Mouse (Mus musculus) forebrain, embryonic 10.5 days (tissue): Measurements from ENCODE around the gene Cdkn1c. TPM values are rescaled to one million over a fixed set of nuclear protein-coding genes. Genes with fewer than 3 reads are reported as not detected.
A peak's percentile ranks its signal among the peaks of the same experiment; 100 is the strongest.

Source experiments
- DNase-seq: peaks from one replicate; pipeline ENCODE4 v3.0.0-alpha.2; 2017; ENCODE audit warnings: low spot score; ENCODE audit errors: extremely low spot score
- H3K27ac ChIP-seq: fragments of 300-500 bp; sonication (generic); 2 replicates; pipeline ENCODE4 v1.5.1; 2016; ENCODE audit warnings: mild to moderate bottlenecking
- H3K27me3 ChIP-seq: fragments of 300-500 bp; sonication (generic); 2 replicates; pipeline ENCODE4 v1.6.1; 2016; ENCODE audit warnings: mild to moderate bottlenecking; ENCODE audit not compliant: poor library complexity, severe bottlenecking
- H3K36me3 ChIP-seq: fragments of 300-500 bp; sonication (generic); replicated peaks from 2 replicates; pipeline ENCODE4 v1.6.1; 2016; ENCODE audit warnings: mild to moderate bottlenecking, moderate library complexity
- H3K4me1 ChIP-seq: fragments of 300-500 bp; sonication (generic); 2 replicates; pipeline ENCODE4 v1.6.1; 2016
- H3K4me3 ChIP-seq: fragments of 300-500 bp; sonication (generic); 2 replicates; pipeline ENCODE4 v1.5.1; 2016; ENCODE audit warnings: mild to moderate bottlenecking, moderate library complexity
- H3K9me3 ChIP-seq: fragments of 300-500 bp; sonication (generic); 2 replicates; pipeline ENCODE4 v1.6.1; 2016; ENCODE audit warnings: mild to moderate bottlenecking, moderate library complexity
- WGBS: fragments of 180-500 bp; shearing (Covaris S2); methylation state at CpG from one replicate; pipeline ENCODE4 v1.1.7; 2016; 5-methylcytosine and 5-hydroxymethylcytosine counted together
- polyA plus RNA-seq: library from polyadenylated mRNA; unstranded; fragments of >200 nt; fragmentation: Nextera tagmentation; extraction: Ambion mirVana; gene quantifications from 2 replicates; pipeline ENCODE4 v1.2.1, GENCODE M21; 2016

The Cdkn1c gene
- polyA plus RNA-seq, 1 experiment from 2014 or later: 194 TPM

GRCm38 (mm10) chr7:143493616-143494126 is 32.8 kb upstream of the Cdkn1c start:
- H3K27me3 ChIP-seq: peaks cover 60% of the 10 kb centered on the region
- no peaks in the 10 kb centered on the region for H3K9me3 ChIP-seq
- peaks cover 6% of the 10 kb centered on the region for H3K4me1 ChIP-seq
- WGBS: 89% methylated on average over 6 of the region's 6 CpGs
- no peak overlapping the region for H3K27ac ChIP-seq
- H3K36me3 ChIP-seq: no peaks in the 10 kb centered on the region
- no peak overlapping the region for H3K4me3 ChIP-seq
- no peak for DNase-seq

- 81% methylated on average over 6 of the region's 6 CpGs for WGBS
- peaks cover 45% of the 10 kb centered on the region for H3K27me3 ChIP-seq
- no peaks in the 10 kb centered on the region for H3K9me3 ChIP-seq
- no peaks in the 10 kb centered on the region for H3K36me3 ChIP-seq
- no peak overlapping the region for H3K4me3 ChIP-seq
- H3K4me1 ChIP-seq: peaks cover 6% of the 10 kb centered on the region
- no peak overlapping the region for H3K27ac ChIP-seq
- no peak for DNase-seq
Observed at GRCm38 (mm10) chr7:143489735-143490134, 28.9 kb upstream of the Cdkn1c start.

- H3K9me3 ChIP-seq: no peaks in the 10 kb centered on the region
- H3K27me3 ChIP-seq: peaks cover 49% of the 10 kb centered on the region
- peaks cover 10% of the 10 kb centered on the region for H3K4me1 ChIP-seq
- peak overlapping the region; percentile 48; the same call in 1 of the 2 replicates for H3K27ac ChIP-seq
- H3K4me3 ChIP-seq: no peak overlapping the region
- WGBS: 15% methylated on average over 6 of the region's 6 CpGs
- no peak for DNase-seq
- no peaks in the 10 kb centered on the region for H3K36me3 ChIP-seq
Observed at GRCm38 (mm10) chr7:143482541-143482940, 21.7 kb upstream of the Cdkn1c start.

DNA sequence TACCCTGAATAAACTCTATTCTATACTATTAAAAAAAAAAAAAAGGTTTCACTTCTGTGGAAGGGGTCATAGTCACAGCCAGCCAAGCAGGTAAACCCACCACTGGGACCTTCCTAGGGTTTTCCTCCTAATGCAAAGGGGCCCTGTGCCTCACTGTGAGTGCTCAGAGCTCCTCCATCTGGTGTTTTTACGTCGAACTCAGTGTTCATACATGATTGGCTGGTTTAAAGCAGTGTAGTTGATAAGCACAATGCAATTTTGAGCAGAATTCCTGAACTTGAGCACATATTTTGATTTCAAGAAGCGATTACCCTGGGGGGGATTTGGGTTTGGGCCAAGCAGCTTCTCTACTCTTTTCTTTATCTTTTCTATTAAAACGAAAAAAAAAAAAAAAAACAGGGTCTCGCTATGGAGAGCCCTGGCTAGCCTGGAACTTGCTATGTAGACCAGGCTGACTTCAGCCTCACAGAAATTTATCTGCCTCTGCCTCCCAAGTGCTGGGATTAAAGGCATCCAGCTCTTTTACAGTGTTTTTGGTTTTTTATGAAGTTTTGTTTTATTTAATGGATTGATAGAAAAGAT is 21.0 kb upstream of the Cdkn1c start:
- H3K27ac ChIP-seq: no peak overlapping the region
- WGBS: 51% methylated on average over 5 of the region's 5 CpGs
- peaks cover 10% of the 10 kb centered on the region for H3K4me1 ChIP-seq

GRCm38 (mm10) chr7:143480498-143480897 is 19.6 kb upstream of the Cdkn1c start:
- Histone ChIP-seq H3K4me1 (peaks cover 10% of the 10 kb centered on the region), H3K9me3 (no peaks in the 10 kb centered on the region), H3K4me3 (no peak overlapping the region), H3K27me3 (peaks cover 60% of the 10 kb centered on the region), H3K27ac (no peak overlapping the region), H3K36me3 (no peaks in the 10 kb centered on the region)
- DNase-seq: peak; percentile 43
- 33% methylated on average over 13 of the region's 13 CpGs for WGBS

More for the DNA sequence above, 21.0 kb upstream of the Cdkn1c start:
- Histone ChIP-seq H3K36me3 (no peaks in the 10 kb centered on the region), H3K27me3 (peaks cover 55% of the 10 kb centered on the region), H3K4me3 (no peak overlapping the region), H3K9me3 (no peaks in the 10 kb centered on the region)
- DNase-seq: no peak

- no peak for DNase-seq
- 84% methylated on average over 5 of the region's 5 CpGs for WGBS
- Histone ChIP-seq H3K36me3 (no peaks in the 10 kb centered on the region), H3K4me1 (peaks cover 17% of the 10 kb centered on the region), H3K27me3 (peaks cover 66% of the 10 kb centered on the region), H3K4me3 (no peak overlapping the region), H3K27ac (no peak overlapping the region), H3K9me3 (no peaks in the 10 kb centered on the region)
Observed at GRCm38 (mm10) chr7:143477800-143478199, 16.9 kb upstream of the Cdkn1c start.

- Histone ChIP-seq H3K4me3 (no peak overlapping the region), H3K27me3 (peaks cover 64% of the 10 kb centered on the region), H3K9me3 (no peaks in the 10 kb centered on the region), H3K27ac (no peak overlapping the region), H3K4me1 (peaks cover 11% of the 10 kb centered on the region), H3K36me3 (no peaks in the 10 kb centered on the region)
- DNase-seq: no peak
- WGBS: 91% methylated on average over 3 of the region's 3 CpGs
Observed at GRCm38 (mm10) chr7:143476702-143477335, 16.0 kb upstream of the Cdkn1c start.

GRCm38 (mm10) chr7:143475876-143476275 is 15.0 kb upstream of the Cdkn1c start:
- Histone ChIP-seq H3K4me1 (peaks cover 11% of the 10 kb centered on the region), H3K36me3 (no peaks in the 10 kb centered on the region), H3K9me3 (no peaks in the 10 kb centered on the region), H3K27ac (no peak overlapping the region), H3K4me3 (no peak overlapping the region), H3K27me3 (peaks cover 58% of the 10 kb centered on the region)
- no peak for DNase-seq
- WGBS: 81% methylated on average over 11 of the region's 11 CpGs

- 32% methylated on average over 10 of the region's 10 CpGs for WGBS
Observed at GRCm38 (mm10) chr7:143474811-143475210, 14.0 kb upstream of the Cdkn1c start.

DNA sequence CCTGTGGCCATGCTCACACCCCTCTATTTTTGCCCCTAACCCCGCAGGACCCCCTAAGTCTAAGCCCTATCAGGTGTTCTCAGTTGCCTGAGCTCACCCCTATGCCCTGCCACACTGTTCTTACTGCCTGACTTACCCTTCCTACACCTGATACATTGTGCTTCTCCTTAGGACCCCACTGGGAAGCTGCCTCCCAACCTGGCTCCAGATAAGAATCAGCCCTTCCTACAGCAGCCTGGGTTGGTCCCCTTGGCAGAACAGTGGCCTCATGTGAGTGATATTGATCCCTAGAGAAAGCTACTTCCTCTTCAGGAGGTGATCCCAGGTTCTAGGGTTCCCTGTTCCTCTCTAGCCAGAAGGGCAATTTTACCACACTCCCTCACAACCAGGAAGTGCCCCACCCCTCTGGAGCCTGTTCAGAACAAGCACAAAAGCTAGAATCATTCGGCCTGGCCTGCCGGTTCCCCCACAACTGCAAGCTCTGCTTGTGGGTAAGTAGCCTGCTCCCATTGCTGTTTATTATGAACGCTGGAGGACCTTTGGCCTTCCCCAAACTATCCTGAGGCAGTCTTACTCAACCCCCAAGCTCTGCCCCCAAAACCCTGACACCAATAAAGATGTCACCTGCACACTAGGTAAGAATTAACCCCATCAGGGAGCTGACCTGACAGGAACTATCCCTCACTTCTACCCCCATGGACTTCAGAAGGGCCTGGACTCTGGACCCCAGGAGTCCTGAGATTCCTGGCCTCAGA is 12.7 kb upstream of the Cdkn1c start, which contains the start of gene Slc22a18:
TSS of gene Slc22a18 (plus strand) at position 390 of the 755 bp plus-strand sequence.
- H3K4me3 ChIP-seq: no peak within 1 kb of the TSS
- no peak for DNase-seq
- no peaks in the 10 kb centered on the region for H3K9me3 ChIP-seq
- peaks cover 52% of the 10 kb centered on the region for H3K27me3 ChIP-seq
- no peak within 1 kb of the TSS for H3K27ac ChIP-seq
- WGBS: 55% methylated on average over 4 of the region's 4 CpGs
- H3K36me3 ChIP-seq: no peaks in the 10 kb centered on the region
- H3K4me1 ChIP-seq: peaks cover 24% of the 10 kb centered on the region

More at GRCm38 (mm10) chr7:143474811-143475210, 14.0 kb upstream of the Cdkn1c start:
- DNase-seq: no peak
- no peaks in the 10 kb centered on the region for H3K9me3 ChIP-seq
- H3K27me3 ChIP-seq: peaks cover 52% of the 10 kb centered on the region
- H3K4me3 ChIP-seq: no peak overlapping the region
- H3K36me3 ChIP-seq: no peaks in the 10 kb centered on the region
- H3K4me1 ChIP-seq: peaks cover 16% of the 10 kb centered on the region
- H3K27ac ChIP-seq: no peak overlapping the region

GRCm38 (mm10) chr7:143469946-143470345 is 9.1 kb upstream of the Cdkn1c start:
- peak overlapping the region; percentile 48; the same call in 1 of the 2 replicates for H3K27ac ChIP-seq
- peak; percentile 79 for DNase-seq
- H3K4me1 ChIP-seq: peaks cover 59% of the 10 kb centered on the region
- WGBS: 26% methylated on average over 8 of the region's 8 CpGs
- H3K9me3 ChIP-seq: peaks cover 10% of the 10 kb centered on the region
- H3K4me3 ChIP-seq: no peak overlapping the region
- no peaks in the 10 kb centered on the region for H3K36me3 ChIP-seq
- peaks cover 63% of the 10 kb centered on the region for H3K27me3 ChIP-seq

GRCm38 (mm10) chr7:143467714-143468113 is 6.9 kb upstream of the Cdkn1c start:
- peaks cover 72% of the 10 kb centered on the region for H3K27me3 ChIP-seq
- H3K36me3 ChIP-seq: no peaks in the 10 kb centered on the region
- H3K9me3 ChIP-seq: peaks cover 20% of the 10 kb centered on the region
- H3K4me1 ChIP-seq: peaks cover 69% of the 10 kb centered on the region
- H3K4me3 ChIP-seq: peak overlapping the region; percentile 13; the same call in 1 of the 2 replicates
- H3K27ac ChIP-seq: peak overlapping the region; percentile 64
- WGBS: 3% methylated on average over 6 of the region's 6 CpGs
- peak; percentile 74 for DNase-seq
